Mouse (Mus musculus): ENCODE data around the gene Senp3. TPM values are rescaled to one million over a fixed set of nuclear protein-coding genes. Genes with fewer than 3 reads are reported as not detected.
A peak's percentile ranks its signal among the peaks of the same experiment; 100 is the strongest.

The Senp3 gene
- total and polyA plus RNA-seq, 3 experiments = 116 to 303 (median 256) TPM

DNA sequence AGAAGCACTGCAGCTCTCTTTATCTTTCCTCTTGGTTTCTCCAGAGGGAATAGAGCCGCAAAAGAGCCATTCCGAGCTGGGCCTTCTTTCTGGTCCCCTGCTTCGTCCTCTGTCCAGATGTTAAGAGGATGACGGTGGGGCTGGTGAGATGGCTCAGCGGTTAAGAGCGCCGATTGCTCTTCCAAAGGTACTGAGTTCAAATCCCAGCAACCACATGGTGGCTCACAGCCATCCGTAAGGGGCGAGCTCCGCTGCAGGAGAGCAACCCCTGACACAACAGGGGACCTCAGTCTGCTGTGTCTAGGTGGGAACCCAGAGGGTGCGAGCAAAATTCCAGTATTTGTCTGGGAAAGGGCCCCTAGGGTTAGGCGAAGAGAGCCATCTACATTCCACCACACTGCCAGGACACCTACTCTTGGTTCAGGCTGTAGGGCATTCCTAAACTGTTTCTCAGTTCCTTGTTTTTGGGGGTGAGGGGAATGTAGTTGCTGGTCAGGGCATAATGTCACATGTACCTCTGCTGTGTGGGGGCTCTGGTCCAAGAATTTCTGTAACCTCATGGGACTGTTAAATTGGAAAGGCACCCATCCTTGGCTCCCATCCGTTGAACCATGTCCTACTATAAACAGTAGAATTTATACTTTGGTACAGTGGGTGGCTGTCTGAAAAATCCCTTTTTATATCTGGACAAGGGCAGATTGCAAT lies 18.8 kb downstream of the Senp3 start:
- Histone ChIP-seq H3K4me3 (replicated peaks in 1 of 3; ENCODE audit: low read depth in 2 of 3, low read length in 2 of 3, poor library complexity in 1 of 3) (peak overlapping the region; percentile 66 to 70 (median 70)), H3K4me2 (ENCODE audit: insufficient read depth, low read depth, poor library complexity, severe bottlenecking) (peak overlapping the region; percentile 65), H3K27me3 (replicated peaks) (no peaks in the 10 kb centered on the region), H3K36me3 (replicated peaks in 1 of 2; ENCODE audit: control insufficient read depth in 1 of 2, insufficient read depth in 1 of 2, low read length in 1 of 2) (peaks cover 32 to 50% of the 10 kb centered on the region in 2 experiments), H3K4me1 (ENCODE audit: control insufficient read depth in 1 of 2, insufficient read depth in 2 of 2) (peaks cover 18 to 69% of the 10 kb centered on the region in 2 experiments), H3K79me2 (replicated peaks; ENCODE audit: control insufficient read depth, extremely low read depth, insufficient read depth, poor library complexity, severe bottlenecking) (peaks cover 33% of the 10 kb centered on the region), H3K9me3 (replicated peaks; ENCODE audit: low read length) (no peaks in the 10 kb centered on the region), H3K27ac (ENCODE audit: insufficient read depth, low read depth) (peak overlapping the region; percentile 95), H3K9ac (ENCODE audit: insufficient read depth, low read depth) (peak overlapping the region; percentile 97)
- dilution Hi-C loops (cut with MboI; ENCODE audit: extremely low pct_ligation_motif_present, extremely low pct_unique_long_range_greater_than_20kb, low sequenced_read_pairs) = no loop called here
- no peak for TF ChIP-seq SIN3A (IDR thresholded peaks at IDR 0.05; ENCODE audit: low read length)
- peak; percentile 30; the same call in 1 of the 2 replicates for TF ChIP-seq MEF2A (IDR thresholded peaks at IDR 0.05; ENCODE audit: borderline replicate concordance, low read depth, low read length)
- no peak; the same call in 1 of the 2 replicates for TF ChIP-seq POLR2A (IDR thresholded peaks at IDR 0.05; ENCODE audit: low read depth, low read length)
- TF ChIP-seq BHLHE40 (IDR thresholded peaks at IDR 0.05; ENCODE audit: low read depth, low read length) = peak; percentile 37; the same call in 1 of the 2 replicates
- 0 out of 2 replicates have a peak, but pooled peaks have one; percentile 7 for TF ChIP-seq HCFC1 (IDR thresholded peaks at IDR 0.05; ENCODE audit: low read depth, low read length)
- TF ChIP-seq ELF1 (IDR thresholded peaks at IDR 0.05; ENCODE audit: low read depth, low read length) = no peak
- TF ChIP-seq NELFE (IDR thresholded peaks at IDR 0.05; ENCODE audit: low read depth, low read length) = peak; percentile 23; the same call in 1 of the 2 replicates
- TF ChIP-seq ZKSCAN1 (IDR thresholded peaks at IDR 0.05; ENCODE audit: borderline replicate concordance, low read depth, low read length) = no peak
- TF ChIP-seq GABPA (IDR thresholded peaks at IDR 0.05; ENCODE audit: insufficient replicate concordance, low read depth, low read length) = no peak
- peak; percentile 69 for TF ChIP-seq MYC (IDR thresholded peaks at IDR 0.05; ENCODE audit: low read depth, low read length)
- no peak; the same call in 1 of the 2 replicates for TF ChIP-seq USF2 (conservative IDR thresholded peaks at IDR 0.05; ENCODE audit: low read depth, low read length)
- TF ChIP-seq SMC3 (IDR thresholded peaks at IDR 0.05; ENCODE audit: low read depth, low read length) = no peak
- no peak for TF ChIP-seq E2F4 (IDR thresholded peaks at IDR 0.05; ENCODE audit: insufficient replicate concordance, low read depth, low read length)
- TF ChIP-seq UBTF (IDR thresholded peaks at IDR 0.05; ENCODE audit: low read depth, low read length) = no peak
- TF ChIP-seq RAD21 (IDR thresholded peaks at IDR 0.05; ENCODE audit: low read depth, low read length) = no peak
- TF ChIP-seq USF1 (IDR thresholded peaks at IDR 0.05; ENCODE audit: low read depth, low read length) = 0 out of 2 replicates have a peak, but pooled peaks have one; percentile 2
- no peak for TF ChIP-seq PAX5 (IDR thresholded peaks at IDR 0.05; ENCODE audit: low read length)
- no peak for TF ChIP-seq JUN (IDR thresholded peaks at IDR 0.05; ENCODE audit: insufficient read depth, low read depth, low read length)
- no peak for TF ChIP-seq NRF1 (IDR thresholded peaks at IDR 0.05; ENCODE audit: low read depth, low read length)
- TF ChIP-seq IRF4 (IDR thresholded peaks at IDR 0.05; ENCODE audit: low read depth, low read length) = peak; percentile 80
- TF ChIP-seq POLR2AphosphoS2 (IDR thresholded peaks at IDR 0.05; ENCODE audit: low read depth, low read length) = no peak
- TF ChIP-seq MXI1 (IDR thresholded peaks at IDR 0.05; ENCODE audit: low read depth, low read length) = peak; percentile 62; the same call in 1 of the 2 replicates
- TF ChIP-seq ZNF384 (IDR thresholded peaks at IDR 0.05; ENCODE audit: low read depth, low read length) = no peak
- TF ChIP-seq MAZ (IDR thresholded peaks at IDR 0.05; ENCODE audit: low read depth, low read length) = no peak
- peak; percentile 35; the same call in 1 of the 2 replicates for TF ChIP-seq TCF12 (IDR thresholded peaks at IDR 0.05; ENCODE audit: low read depth, low read length)
- peak; percentile 31; the same call in 1 of the 2 replicates for TF ChIP-seq CHD2 (IDR thresholded peaks at IDR 0.05; ENCODE audit: low read length)
- no peak for TF ChIP-seq RCOR1 (conservative IDR thresholded peaks at IDR 0.05; ENCODE audit: low read depth, low read length)
- TF ChIP-seq ZC3H11A (IDR thresholded peaks at IDR 0.05; ENCODE audit: low read depth, low read length) = no peak
- TF ChIP-seq MAX (IDR thresholded peaks at IDR 0.05; ENCODE audit: low read length) = no peak; the same call in 1 of the 2 replicates
- TF ChIP-seq EP300 (IDR thresholded peaks at IDR 0.05; ENCODE audit: low read length) = peak; percentile 71
- TF ChIP-seq TBP (conservative IDR thresholded peaks at IDR 0.05; ENCODE audit: low read depth, low read length) = no peak
- TF ChIP-seq ETS1 (conservative IDR thresholded peaks at IDR 0.05; ENCODE audit: low read depth, low read length) = peak; percentile 50; the same call in 1 of the 2 replicates
- TF ChIP-seq MAFK (IDR thresholded peaks at IDR 0.05; ENCODE audit: insufficient replicate concordance, low read length) = no peak
- TF ChIP-seq ZMIZ1 (IDR thresholded peaks at IDR 0.05; ENCODE audit: low read depth, low read length) = no peak
- TF ChIP-seq CTCF (conservative IDR thresholded peaks at IDR 0.05 in 1 of 2, IDR thresholded peaks at IDR 0.05 in 1 of 2; ENCODE audit: low read depth in 2 of 2, low read length in 2 of 2) = no peak
- no peak for TF ChIP-seq JUND (conservative IDR thresholded peaks at IDR 0.05; ENCODE audit: low read depth, low read length)
- TF ChIP-seq KAT2A (IDR thresholded peaks at IDR 0.05; ENCODE audit: insufficient replicate concordance, low read length) = no peak
- peak; percentile 89; the same call in 1 of the 2 replicates for TF ChIP-seq CHD1 (IDR thresholded peaks at IDR 0.05; ENCODE audit: low read depth, low read length)
- in situ Hi-C loops (cut with MboI; ENCODE audit: low pct_ligation_motif_present, low pct_unique_long_range_greater_than_20kb, low sequenced_read_pairs) = no loop called here
- peak; percentile 48 for DNase-seq (ENCODE audit: extremely low read depth)

Data from CH12.LX (cell line).